Mouse (Mus musculus) midbrain, postnatal 0 days (tissue): ENCODE results near the gene Srgap2. TPM values are rescaled to one million over a fixed set of nuclear protein-coding genes. Genes with fewer than 3 reads are reported as not detected.
A peak's percentile ranks its signal among the peaks of the same experiment; 100 is the strongest.

Experiments used
- ATAC-seq: fragments of 200-750 bp; cut with Nextera tagmentation; 2 replicates; pipeline ENCODE4 v1.8.0; 2017; ENCODE audit warnings: moderate number of reproducible peaks, mild to moderate bottlenecking, moderate TSS enrichment, moderate library complexity; ENCODE audit not compliant: low FRiP score
- DNase-seq: peaks from one replicate; pipeline ENCODE4 v3.0.0-alpha.2; 2015; ENCODE audit warnings: low spot score
- H3K27ac ChIP-seq: fragments of 300-500 bp; sonication (generic); 2 replicates; pipeline ENCODE4 v1.5.1; 2014; ENCODE audit warnings: low read depth, mild to moderate bottlenecking, low read length, mixed read lengths
- H3K27me3 ChIP-seq: fragments of 300-500 bp; sonication (generic); 2 replicates; pipeline ENCODE4 v1.6.1; 2014; ENCODE audit warnings: low read length, control low read depth, mixed read lengths; ENCODE audit not compliant: insufficient read depth
- H3K36me3 ChIP-seq: fragments of 300-500 bp; sonication (generic); 2 replicates; pipeline ENCODE4 v1.6.1; 2014; ENCODE audit warnings: low read length, control low read depth, mixed read lengths; ENCODE audit not compliant: insufficient read depth
- H3K4me1 ChIP-seq: fragments of 300-500 bp; sonication (generic); 2 replicates; pipeline ENCODE4 v1.6.1; 2014; ENCODE audit warnings: mild to moderate bottlenecking, control low read depth, antibody characterized with exemption, low read length, mixed read lengths; ENCODE audit not compliant: insufficient read depth
- H3K4me2 ChIP-seq: fragments of 300-500 bp; sonication (generic); 2 replicates; pipeline ENCODE4 v1.6.1; 2014; ENCODE audit warnings: low read depth, mild to moderate bottlenecking, low read length, mixed read lengths; ENCODE audit not compliant: poor library complexity, severe bottlenecking
- H3K4me3 ChIP-seq: fragments of 300-500 bp; sonication (generic); 2 replicates; pipeline ENCODE4 v1.5.1; 2014; ENCODE audit warnings: low read depth, mild to moderate bottlenecking, low read length, moderate library complexity
- H3K9ac ChIP-seq: fragments of 300-500 bp; sonication (generic); replicated peaks from 2 replicates; pipeline ENCODE4 v1.6.1; 2014; ENCODE audit warnings: mild to moderate bottlenecking, low read length, moderate library complexity, mixed read lengths; ENCODE audit not compliant: poor library complexity, severe bottlenecking
- H3K9me3 ChIP-seq: fragments of 300-500 bp; sonication (generic); 2 replicates; pipeline ENCODE4 v1.6.1; 2016; ENCODE audit warnings: low read length, control low read depth
- CTCF ChIP-seq: IDR thresholded peaks from 2 replicates; pipeline ENCODE4 v1.5.1; 2016; ENCODE audit warnings: antibody characterized with exemption, mild to moderate bottlenecking
- WGBS: fragments of 180-500 bp; shearing (Covaris S2); extraction: QIAGEN DNeasy Blood & Tissue Kit; methylation state at CpG from one replicate; pipeline ENCODE4 v1.1.7; 2014; 5-methylcytosine and 5-hydroxymethylcytosine counted together
- polyA plus RNA-seq: library from polyadenylated mRNA; unstranded; fragments of >200 nt; fragmentation: Nextera tagmentation; extraction: Ambion mirVana; gene quantifications from 2 replicates; pipeline ENCODE4 v1.2.1, GENCODE M21; 2015
- total RNA-seq: library from RNA; depleted of rRNA; stranded (reverse); fragments of >200 nt; gene quantifications from 2 replicates; pipeline ENCODE4 v1.2.3, GENCODE M21; 2014

Srgap2 gene
- total and polyA plus RNA-seq, 2 experiments from 2014 or later = 26.9 to 76.1 TPM

- 100% methylated on average over 1 of the region's 1 CpGs for WGBS
- H3K4me3 ChIP-seq = no peak overlapping the region
- ATAC-seq = no peak
Observed at GRCm38 (mm10) chr1:131327167-131327566, 200.0 kb downstream of the Srgap2 start.

DNA sequence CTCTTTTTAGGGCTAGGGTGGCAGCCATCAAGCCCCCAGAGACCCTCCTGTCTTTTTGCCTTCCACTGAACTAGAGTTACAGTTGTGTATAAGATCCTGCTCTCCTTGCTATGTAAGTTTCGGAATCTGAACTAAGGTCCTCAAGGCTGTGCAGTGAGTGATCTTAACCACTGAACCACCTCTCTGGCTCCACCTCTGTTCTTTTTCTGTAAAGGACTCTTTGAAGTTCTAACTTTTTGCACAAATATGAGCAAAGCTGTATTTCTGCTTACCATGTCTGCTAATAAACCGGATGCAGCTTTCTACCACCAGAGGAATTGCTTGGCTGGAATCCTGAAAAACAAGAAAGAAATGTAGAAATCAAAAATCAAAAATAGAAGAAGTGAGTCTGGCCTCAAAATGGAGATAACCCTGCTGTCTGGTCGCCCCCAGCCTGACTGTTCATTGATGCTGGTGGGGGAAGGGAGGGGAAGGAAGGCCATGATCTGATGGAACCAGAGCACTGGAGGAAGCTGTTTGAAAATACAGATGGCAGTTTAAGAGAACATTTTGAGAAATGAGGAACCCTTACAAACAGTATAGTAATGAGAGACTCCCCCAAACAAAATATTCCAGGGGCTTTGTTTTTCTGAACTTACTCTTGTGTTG, 202.2 kb downstream of the Srgap2 start:
- ATAC-seq (no peak), DNase-seq (no peak)
- no peaks in the 10 kb centered on the region for H3K9me3 ChIP-seq
- WGBS = 96% methylated on average over 3 of the region's 3 CpGs
- H3K4me1 ChIP-seq = no peaks in the 10 kb centered on the region
- no peak overlapping the region for H3K4me2 ChIP-seq
- peaks cover 19% of the 10 kb centered on the region; the same call in 1 of the 2 replicates for H3K36me3 ChIP-seq
- H3K27me3 ChIP-seq = no peaks in the 10 kb centered on the region
- no peak overlapping the region for H3K27ac ChIP-seq
- H3K9ac ChIP-seq = no peak overlapping the region
- TF ChIP-seq CTCF = no peak
- H3K4me3 ChIP-seq = no peak overlapping the region

More at GRCm38 (mm10) chr1:131327167-131327566, 200.0 kb downstream of the Srgap2 start:
- no peak for DNase-seq
- H3K9ac ChIP-seq = no peak overlapping the region
- no peaks in the 10 kb centered on the region for H3K9me3 ChIP-seq
- no peak overlapping the region for H3K27ac ChIP-seq
- no peak for TF ChIP-seq CTCF
- H3K4me1 ChIP-seq = no peaks in the 10 kb centered on the region
- H3K36me3 ChIP-seq = peaks cover 21% of the 10 kb centered on the region; the same call in 1 of the 2 replicates
- no peaks in the 10 kb centered on the region for H3K27me3 ChIP-seq
- H3K4me2 ChIP-seq = no peak overlapping the region

- peak; percentile 72 for TF ChIP-seq CTCF
- Histone ChIP-seq H3K4me1 (no peaks in the 10 kb centered on the region), H3K9me3 (no peaks in the 10 kb centered on the region), H3K27me3 (no peaks in the 10 kb centered on the region), H3K4me2 (no peak overlapping the region), H3K27ac (no peak overlapping the region), H3K4me3 (no peak overlapping the region), H3K36me3 (peaks cover 38% of the 10 kb centered on the region), H3K9ac (no peak overlapping the region)
- ATAC-seq = no peak
- 86% methylated on average over 3 of the region's 3 CpGs for WGBS
- peak; percentile 64 for DNase-seq
Observed at GRCm38 (mm10) chr1:131319598-131320330, 207.4 kb downstream of the Srgap2 start.

DNA sequence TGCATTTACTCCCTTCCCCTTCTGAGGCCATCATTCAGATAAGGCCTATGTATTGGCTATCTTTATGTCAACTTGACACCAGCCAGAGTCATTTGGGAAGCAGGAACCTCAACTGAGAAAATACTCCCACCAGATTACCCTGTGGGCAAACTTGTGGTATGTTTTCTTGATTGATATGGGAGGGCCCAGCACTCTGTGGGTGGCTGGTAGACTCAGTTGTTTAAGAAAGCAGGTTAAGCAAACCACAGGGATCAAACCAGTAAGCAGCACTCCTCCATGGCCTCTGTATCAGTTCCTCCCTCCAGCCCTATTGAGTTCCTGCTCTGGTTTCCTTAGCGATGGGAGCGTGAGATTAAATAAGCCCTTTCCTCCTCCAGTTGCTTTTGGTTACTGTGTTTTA, 208.8 kb downstream of the Srgap2 start:
- ATAC-seq (no peak), DNase-seq (no peak)
- H3K27me3 ChIP-seq = no peaks in the 10 kb centered on the region
- H3K36me3 ChIP-seq = peaks cover 47% of the 10 kb centered on the region
- TF ChIP-seq CTCF = no peak
- H3K4me1 ChIP-seq = no peaks in the 10 kb centered on the region
- H3K9ac ChIP-seq = no peak overlapping the region
- H3K27ac ChIP-seq = no peak overlapping the region
- no peaks in the 10 kb centered on the region for H3K9me3 ChIP-seq
- H3K4me3 ChIP-seq = no peak overlapping the region
- H3K4me2 ChIP-seq = no peak overlapping the region
- 88% methylated on average over 2 of the region's 2 CpGs for WGBS

GRCm38 (mm10) chr1:131317625-131318024, 209.5 kb downstream of the Srgap2 start:
- Histone ChIP-seq H3K4me3 (no peak overlapping the region), H3K36me3 (peaks cover 46% of the 10 kb centered on the region), H3K4me2 (no peak overlapping the region), H3K27me3 (no peaks in the 10 kb centered on the region), H3K4me1 (no peaks in the 10 kb centered on the region), H3K27ac (no peak overlapping the region), H3K9me3 (no peaks in the 10 kb centered on the region), H3K9ac (no peak overlapping the region)
- no peak for TF ChIP-seq CTCF
- DNase-seq = no peak
- ATAC-seq = no peak
- WGBS = 96% methylated on average over 5 of the region's 5 CpGs

- WGBS = 86% methylated on average over 3 of the region's 3 CpGs
- DNase-seq (no peak), ATAC-seq (no peak)
- H3K27me3 ChIP-seq = no peaks in the 10 kb centered on the region
- TF ChIP-seq CTCF = no peak
- H3K9me3 ChIP-seq = no peaks in the 10 kb centered on the region
- H3K4me1 ChIP-seq = no peaks in the 10 kb centered on the region
- no peak overlapping the region for H3K4me3 ChIP-seq
- H3K9ac ChIP-seq = no peak overlapping the region
- H3K36me3 ChIP-seq = peaks cover 53% of the 10 kb centered on the region
- H3K4me2 ChIP-seq = no peak overlapping the region
- no peak overlapping the region for H3K27ac ChIP-seq
Observed at GRCm38 (mm10) chr1:131311284-131311683, 215.9 kb downstream of the Srgap2 start.
